Mouse (Mus musculus) spleen, adult 2 months (tissue): ENCODE results near the gene Snapc3.

Source experiments
- CTCF ChIP-seq: fragments of 200-500 bp; IDR thresholded peaks from 2 replicates; pipeline ENCODE4 v1.5.1; 2011; ENCODE audit warnings: mild to moderate bottlenecking, inconsistent platforms; ENCODE audit not compliant: insufficient read depth, insufficient read length, insufficient replicate concordance; ENCODE audit errors: extremely low read depth
- POLR2A ChIP-seq: fragments of 200-500 bp; IDR thresholded peaks from 2 replicates; pipeline ENCODE4 v1.6.1; 2011; ENCODE audit warnings: low read depth, low read length, inconsistent platforms

GRCm38 (mm10) chr4:83468208-83468607, 50.7 kb downstream of the Snapc3 start:
- TF ChIP-seq CTCF: no peak
- no peak for TF ChIP-seq POLR2A
